Mouse (Mus musculus) brown adipose tissue, adult 24 weeks (tissue): Measurements from ENCODE around the gene Cenpb. TPM values are rescaled to one million over a fixed set of nuclear protein-coding genes. Genes with fewer than 3 reads are reported as not detected.

ENCODE experiments used
- H3K27ac ChIP-seq: fragments of 200-500 bp; replicated peaks from 2 replicates; pipeline ENCODE4 v1.5.1; 2012; ENCODE audit warnings: low read depth, mild to moderate bottlenecking, low read length
- H3K4me1 ChIP-seq: fragments of 200-500 bp; 2 replicates; pipeline ENCODE4 v1.6.1; 2012; ENCODE audit warnings: low read length, mixed read lengths; ENCODE audit not compliant: control insufficient read depth, insufficient read depth, insufficient read length
- H3K4me3 ChIP-seq: fragments of 200-500 bp; 2 replicates; pipeline ENCODE4 v1.5.1; 2012; ENCODE audit warnings: low read depth, mild to moderate bottlenecking, low read length, moderate library complexity; ENCODE audit not compliant: insufficient read depth
- polyA plus RNA-seq: library from polyadenylated mRNA; stranded (reverse); fragments of >200 nt; gene quantifications from 2 replicates; pipeline ENCODE4 v1.2.4, GENCODE M21; 2012; ENCODE audit not compliant: missing spikeins, insufficient read depth, insufficient read length

Gene Cenpb
- polyA plus RNA-seq, 1 experiment = 78.2 TPM

DNA sequence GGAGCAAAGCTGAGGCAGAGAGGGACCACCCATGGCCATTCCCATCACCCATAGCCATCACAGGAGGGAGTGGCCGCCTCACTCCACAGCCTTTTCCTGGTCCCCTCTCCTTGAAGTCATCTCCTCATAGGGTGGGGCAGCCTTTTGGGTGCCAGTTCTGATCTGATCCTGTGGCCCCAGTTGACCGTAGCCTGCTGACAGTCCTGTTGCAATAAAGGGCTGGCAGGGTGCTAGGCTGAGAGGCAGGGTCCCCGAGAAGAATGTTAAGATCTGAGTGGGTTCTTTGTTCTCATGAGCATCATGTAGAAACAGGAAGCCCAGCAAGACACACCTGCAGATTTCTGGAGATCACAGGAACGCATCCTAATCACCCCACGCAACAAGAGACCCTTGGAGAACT, 51.7 kb downstream of the Cenpb start:
- peak overlapping the region; percentile 88 for H3K4me3 ChIP-seq
- peaks cover 18% of the 10 kb centered on the region for H3K4me1 ChIP-seq
- H3K27ac ChIP-seq = peak overlapping the region; percentile 98

DNA sequence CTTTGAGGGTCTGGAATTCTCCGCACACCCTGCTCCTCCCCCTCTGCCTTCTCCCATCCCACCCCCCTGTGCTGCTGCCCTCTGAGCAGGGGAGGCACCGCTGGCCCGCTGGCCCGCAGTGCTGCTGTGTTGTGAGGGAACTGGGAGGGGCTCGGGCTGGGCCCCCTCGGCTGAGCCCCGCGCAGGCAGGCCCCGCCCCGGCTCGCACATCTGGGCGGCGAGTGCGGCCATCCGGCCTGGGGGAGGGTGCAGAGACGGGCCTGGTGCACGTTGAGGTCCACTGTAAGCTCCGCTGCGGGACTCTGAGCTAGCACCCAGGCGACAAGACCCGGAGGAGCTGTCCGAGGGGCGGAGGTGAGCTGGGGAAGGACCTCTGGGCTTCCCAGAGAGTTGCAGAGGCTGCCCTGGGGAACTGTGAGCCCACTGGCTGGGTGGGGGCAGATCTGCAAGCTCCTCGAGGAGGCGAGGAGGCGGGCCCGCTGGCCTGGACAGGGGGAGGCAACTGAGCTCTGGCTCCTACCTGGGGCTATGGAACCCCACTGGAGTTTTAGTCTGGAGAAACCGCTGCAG, 52.6 kb downstream of the Cenpb start, which contains the start of gene Hspa12b:
Hspa12b (plus strand) TSS at position 120 of the 570 bp plus-strand sequence.
- H3K4me1 ChIP-seq = peaks cover 21% of the 10 kb centered on the region
- H3K27ac ChIP-seq = peak within 1 kb of the TSS; percentile 98
- H3K4me3 ChIP-seq = peak within 1 kb of the TSS; percentile 88

DNA sequence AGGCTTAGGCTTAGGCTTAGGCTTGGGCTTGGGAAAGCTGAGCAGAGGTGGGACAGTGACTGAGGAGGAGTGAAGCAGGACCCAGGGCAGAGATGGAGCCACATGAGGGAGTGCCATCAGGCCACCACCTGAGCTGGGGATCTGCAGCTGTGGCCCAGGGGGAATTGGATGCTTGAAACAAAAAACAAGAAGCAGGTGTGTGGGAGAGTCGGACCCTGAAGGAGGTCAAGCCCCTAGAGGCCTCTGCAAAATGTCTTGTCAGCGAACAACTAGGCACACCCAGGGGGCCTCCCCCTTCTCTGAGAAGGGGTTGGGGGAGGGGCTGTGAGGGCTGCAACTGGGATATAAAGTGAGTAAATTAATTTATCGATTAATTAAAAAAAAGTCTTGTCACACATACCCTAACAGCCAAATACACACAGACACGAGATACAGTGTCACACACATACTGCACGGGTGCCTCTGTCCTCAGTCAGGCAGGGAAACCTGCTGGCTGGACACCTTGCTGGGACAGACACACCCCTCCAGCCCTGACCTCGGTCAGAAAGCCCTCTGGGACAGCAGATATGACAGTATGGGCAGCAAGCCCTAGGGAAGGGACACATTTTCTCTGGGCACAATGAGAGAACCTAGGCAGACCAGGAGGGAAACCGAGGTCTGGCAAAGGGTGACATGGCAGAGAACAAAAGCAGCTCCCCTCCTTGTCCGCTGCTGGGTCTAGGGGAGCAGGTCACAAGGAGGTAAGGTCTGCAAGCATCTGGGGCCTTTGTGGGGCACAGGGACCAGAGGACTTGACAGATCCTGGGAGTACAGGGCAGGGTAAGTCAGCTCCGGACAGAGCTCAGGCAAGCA, 53.7 kb downstream of the Cenpb start:
- peak overlapping the region; percentile 88 for H3K4me3 ChIP-seq
- H3K27ac ChIP-seq = peak overlapping the region; percentile 95
- H3K4me1 ChIP-seq = peaks cover 21% of the 10 kb centered on the region

Other genes starting within 250 kb of the Cenpb start
- gene Gfra4, start 137.0 kb downstream of the Cenpb start, polyA plus RNA-seq = 9.6 and 10.9 TPM in 2 replicates
- gene Adam33, start 116.3 kb downstream of the Cenpb start, polyA plus RNA-seq = 1.3 and 2.3 TPM in 2 replicates
- gene Siglec1, start 93.3 kb downstream of the Cenpb start, polyA plus RNA-seq = 1.0 and 1.2 TPM in 2 replicates
- gene Hspa12b, start 52.8 kb downstream of the Cenpb start, polyA plus RNA-seq = 7.0 and 9.6 TPM in 2 replicates
- gene Gm11037, start 46.6 kb downstream of the Cenpb start, polyA plus RNA-seq = not detected in 2 replicates
- gene 1700037H04Rik, start 20.0 kb downstream of the Cenpb start, polyA plus RNA-seq = 426 and 428 TPM in 2 replicates
- 2.4 and 2.5 TPM in 2 replicates for gene Cdc25b, start 6.9 kb upstream of the Cenpb start, polyA plus RNA-seq
- 5.3 and 9.2 TPM in 2 replicates for gene Spef1, start 7.2 kb upstream of the Cenpb start, polyA plus RNA-seq
- 15.9 and 26.0 TPM in 2 replicates for gene Ap5s1, start 27.0 kb upstream of the Cenpb start, polyA plus RNA-seq
- gene Mavs, start 54.0 kb upstream of the Cenpb start, polyA plus RNA-seq = 57.1 and 83.3 TPM in 2 replicates
- 23.4 and 38.5 TPM in 2 replicates for gene Pank2, start 82.4 kb upstream of the Cenpb start, polyA plus RNA-seq
- gene Rnf24, start 172.8 kb upstream of the Cenpb start, polyA plus RNA-seq = 8.5 and 13.8 TPM in 2 replicates